Mouse (Mus musculus) forebrain, embryonic 11.5 days (tissue): ENCODE measurements at regions not wholly inside any gene's neighbourhood (a gene's known extent, or its start where the extent isn't known, plus 50 kb on each side); places are given as distances from the start of the nearest gene placed in this dataset.

Source experiments
- ATAC-seq: fragments of 200-750 bp; cut with Nextera tagmentation; replicated peaks from 2 replicates; pipeline ENCODE4 v1.8.0; 2017; ENCODE audit warnings: moderate TSS enrichment; ENCODE audit not compliant: low FRiP score
- DNase-seq: peaks from one replicate; pipeline ENCODE4 v3.0.0-alpha.2; 2017; ENCODE audit warnings: low spot score
- H3K27ac ChIP-seq: fragments of 300-500 bp; sonication (generic); 2 replicates; pipeline ENCODE4 v1.5.1; 2014; ENCODE audit warnings: low read depth, low read length
- H3K27me3 ChIP-seq: fragments of 300-500 bp; sonication (generic); 2 replicates; pipeline ENCODE4 v1.6.1; 2014; ENCODE audit warnings: mild to moderate bottlenecking, low read length, mixed read lengths; ENCODE audit not compliant: control insufficient read depth, insufficient read depth
- H3K36me3 ChIP-seq: fragments of 300-500 bp; sonication (generic); 2 replicates; pipeline ENCODE4 v1.6.1; 2014; ENCODE audit warnings: mild to moderate bottlenecking, low read length, moderate library complexity, mixed read lengths; ENCODE audit not compliant: control insufficient read depth, insufficient read depth
- H3K4me1 ChIP-seq: fragments of 300-500 bp; sonication (generic); replicated peaks from 2 replicates; pipeline ENCODE4 v1.6.1; 2014; ENCODE audit warnings: low read length, mixed read lengths; ENCODE audit not compliant: control insufficient read depth, insufficient read depth
- H3K4me2 ChIP-seq: fragments of 300-500 bp; sonication (generic); 2 replicates; pipeline ENCODE4 v1.6.1; 2014; ENCODE audit warnings: low read depth, mild to moderate bottlenecking, low read length, moderate library complexity, mixed read lengths; ENCODE audit not compliant: severe bottlenecking
- H3K4me3 ChIP-seq: fragments of 300-500 bp; sonication (generic); 2 replicates; pipeline ENCODE4 v1.5.1; 2014; ENCODE audit warnings: low read depth, low read length
- H3K9ac ChIP-seq: fragments of 300-500 bp; sonication (generic); 2 replicates; pipeline ENCODE4 v1.6.1; 2014; ENCODE audit warnings: low read length
- H3K9me3 ChIP-seq: fragments of 300-500 bp; sonication (generic); 2 replicates; pipeline ENCODE4 v1.6.1; 2016; ENCODE audit warnings: low read length, mixed read lengths; ENCODE audit not compliant: control insufficient read depth
- WGBS: fragments of 180-500 bp; shearing (Covaris S2); extraction: QIAGEN DNeasy Blood & Tissue Kit; methylation state at CpG from one replicate; pipeline ENCODE4 v1.1.7; 2014; 5-methylcytosine and 5-hydroxymethylcytosine counted together

GRCm38 (mm10) chr7:83088125-83088524, 221.0 kb downstream of the Mex3b start:
- Histone ChIP-seq H3K9me3 (no peaks in the 10 kb centered on the region), H3K27me3 (no peaks in the 10 kb centered on the region), H3K27ac (no peak overlapping the region), H3K4me3 (no peak overlapping the region), H3K4me1 (peaks cover 12% of the 10 kb centered on the region; the same call in 1 of the 2 replicates), H3K36me3 (no peaks in the 10 kb centered on the region), H3K9ac (no peak overlapping the region), H3K4me2 (no peak overlapping the region)
- DNase-seq (no peak), ATAC-seq (no peak)
- WGBS: 33% methylated on average over 4 of the region's 4 CpGs

- H3K36me3 ChIP-seq: no peaks in the 10 kb centered on the region
- no peak overlapping the region for H3K4me3 ChIP-seq
- WGBS: 27% methylated on average over 8 of the region's 8 CpGs
- peak overlapping the region; percentile 15; the same call in 1 of the 2 replicates for H3K4me2 ChIP-seq
- DNase-seq (peak; percentile 63), ATAC-seq (peak; percentile 60)
- no peaks in the 10 kb centered on the region for H3K27me3 ChIP-seq
- H3K4me1 ChIP-seq: peaks cover 12% of the 10 kb centered on the region; the same call in 1 of the 2 replicates
- H3K9ac ChIP-seq: peak overlapping the region; percentile 41
- peak overlapping the region; percentile 6; the same call in 1 of the 2 replicates for H3K27ac ChIP-seq
- no peaks in the 10 kb centered on the region for H3K9me3 ChIP-seq
Observed at GRCm38 (mm10) chr7:83089330-83089982, 222.3 kb downstream of the Mex3b start.

- Histone ChIP-seq H3K9me3 (no peaks in the 10 kb centered on the region), H3K27me3 (no peaks in the 10 kb centered on the region), H3K4me1 (peaks cover 6% of the 10 kb centered on the region; the same call in 1 of the 2 replicates), H3K36me3 (no peaks in the 10 kb centered on the region), H3K27ac (no peak overlapping the region), H3K9ac (no peak overlapping the region), H3K4me3 (no peak overlapping the region), H3K4me2 (no peak overlapping the region)
- DNase-seq (no peak), ATAC-seq (no peak)
- 62% methylated on average over 8 of the region's 8 CpGs for WGBS
Observed at GRCm38 (mm10) chr7:83093923-83094355, 226.8 kb downstream of the Mex3b start.

GRCm38 (mm10) chr7:83094899-83095298, 227.8 kb downstream of the Mex3b start:
- Histone ChIP-seq H3K9ac (no peak overlapping the region), H3K27ac (no peak overlapping the region)
- WGBS: 82% methylated on average over 3 of the region's 3 CpGs

GRCm38 (mm10) chr7:83095593-83095992, 228.5 kb downstream of the Mex3b start:
- H3K36me3 ChIP-seq: no peaks in the 10 kb centered on the region
- DNase-seq (no peak), ATAC-seq (no peak)
- H3K4me1 ChIP-seq: no peaks in the 10 kb centered on the region; the same call in 1 of the 2 replicates
- H3K9ac ChIP-seq: no peak overlapping the region
- H3K27me3 ChIP-seq: no peaks in the 10 kb centered on the region
- 96% methylated on average over 3 of the region's 3 CpGs for WGBS
- H3K9me3 ChIP-seq: no peaks in the 10 kb centered on the region
- no peak overlapping the region for H3K4me3 ChIP-seq
- H3K4me2 ChIP-seq: no peak overlapping the region
- no peak overlapping the region for H3K27ac ChIP-seq

More at GRCm38 (mm10) chr7:83094899-83095298, 227.8 kb downstream of the Mex3b start:
- no peaks in the 10 kb centered on the region for H3K36me3 ChIP-seq
- H3K4me3 ChIP-seq: no peak overlapping the region
- H3K9me3 ChIP-seq: no peaks in the 10 kb centered on the region
- ATAC-seq: no peak
- H3K27me3 ChIP-seq: no peaks in the 10 kb centered on the region
- H3K4me1 ChIP-seq: no peaks in the 10 kb centered on the region; the same call in 1 of the 2 replicates
- no peak overlapping the region for H3K4me2 ChIP-seq
- no peak for DNase-seq

- no peaks in the 10 kb centered on the region for H3K36me3 ChIP-seq
- DNase-seq (no peak), ATAC-seq (no peak)
- H3K9ac ChIP-seq: no peak overlapping the region
- H3K4me1 ChIP-seq: no peaks in the 10 kb centered on the region
- no peaks in the 10 kb centered on the region for H3K27me3 ChIP-seq
- no peak overlapping the region for H3K4me2 ChIP-seq
- no peak overlapping the region for H3K27ac ChIP-seq
- no peak overlapping the region for H3K4me3 ChIP-seq
- no peaks in the 10 kb centered on the region for H3K9me3 ChIP-seq
- WGBS: 85% methylated on average over 1 of the region's 1 CpGs
Observed at GRCm38 (mm10) chr7:83104426-83104825, 237.3 kb downstream of the Mex3b start.

- ATAC-seq (no peak), DNase-seq (no peak)
- Histone ChIP-seq H3K27me3 (no peaks in the 10 kb centered on the region), H3K9ac (no peak overlapping the region), H3K4me1 (no peaks in the 10 kb centered on the region), H3K36me3 (no peaks in the 10 kb centered on the region), H3K4me2 (no peak overlapping the region), H3K27ac (no peak overlapping the region), H3K9me3 (no peaks in the 10 kb centered on the region), H3K4me3 (no peak overlapping the region)
Observed at GRCm38 (mm10) chr7:83105672-83106071, 238.5 kb downstream of the Mex3b start.

- DNase-seq (no peak), ATAC-seq (no peak)
- H3K27ac ChIP-seq: no peak overlapping the region
- no peak overlapping the region for H3K9ac ChIP-seq
- H3K4me3 ChIP-seq: no peak overlapping the region
- 88% methylated on average over 6 of the region's 6 CpGs for WGBS
- H3K36me3 ChIP-seq: no peaks in the 10 kb centered on the region
- H3K27me3 ChIP-seq: no peaks in the 10 kb centered on the region
- no peaks in the 10 kb centered on the region for H3K9me3 ChIP-seq
- H3K4me1 ChIP-seq: no peaks in the 10 kb centered on the region
- H3K4me2 ChIP-seq: no peak overlapping the region
Observed at GRCm38 (mm10) chr7:83111217-83111823, 244.2 kb downstream of the Mex3b start.

- 98% methylated on average over 1 of the region's 1 CpGs for WGBS
- no peaks in the 10 kb centered on the region for H3K9me3 ChIP-seq
Observed at GRCm38 (mm10) chr7:83116487-83116886, 249.4 kb downstream of the Mex3b start.

More at GRCm38 (mm10) chr7:83116487-83116886, 249.4 kb downstream of the Mex3b start:
- no peak for DNase-seq
- no peak overlapping the region for H3K4me2 ChIP-seq
- no peak overlapping the region for H3K27ac ChIP-seq
- no peak overlapping the region for H3K4me3 ChIP-seq
- no peaks in the 10 kb centered on the region for H3K36me3 ChIP-seq
- no peaks in the 10 kb centered on the region for H3K27me3 ChIP-seq
- H3K4me1 ChIP-seq: no peaks in the 10 kb centered on the region
- ATAC-seq: no peak
- no peak overlapping the region for H3K9ac ChIP-seq
